In the genomic region with DNA sequence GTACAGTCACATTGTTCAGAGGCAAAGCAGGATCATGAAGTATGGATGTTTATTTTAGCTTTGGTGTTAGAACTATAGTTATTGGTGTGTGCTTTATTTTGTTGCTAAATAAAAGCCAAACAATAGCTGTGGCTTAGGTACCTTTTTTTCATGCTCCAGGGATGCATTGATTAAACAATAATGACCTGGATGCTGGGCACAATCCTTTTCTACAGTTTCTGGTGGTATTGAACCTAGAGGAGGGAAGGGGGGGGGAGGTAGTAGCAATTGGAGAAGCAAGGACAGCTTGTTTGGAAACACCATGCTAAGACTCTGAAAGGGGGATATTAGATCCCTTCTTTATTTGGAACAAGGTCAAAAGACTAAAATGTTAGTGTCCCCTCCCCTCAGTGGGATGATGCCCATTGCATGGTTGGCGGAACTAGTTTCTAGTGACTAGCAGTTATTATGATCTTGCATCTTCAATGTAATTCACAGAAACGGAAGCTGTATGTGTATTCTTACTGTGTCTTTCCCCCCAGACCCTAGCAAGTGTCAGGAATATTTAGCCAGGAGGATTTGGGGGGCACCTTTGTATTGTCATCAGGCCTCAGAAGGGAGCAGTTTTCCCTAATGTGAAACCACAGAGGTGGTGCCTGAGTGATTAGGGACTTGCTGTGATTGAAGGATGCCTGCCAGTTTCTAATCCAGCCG, we compare ENCODE assay signal across 8 mouse cellular contexts. TPM values are rescaled to one million over a fixed set of nuclear protein-coding genes. Genes with fewer than 3 reads are reported as not detected.
DNase-seq lines count a peak whose midpoint lies in the region; ATAC-seq lines count a peak whose summit lies in the region.

No protein-coding gene starts in this region.

- peak overlapping the region; percentile 71 for H3K4me3 ChIP-seq in hindbrain, embryonic 11.5 days (ENCODE audit: low read depth, low read length)
- H3K4me3 ChIP-seq in midbrain, embryonic 15.5 days = peak overlapping the region; percentile 58

- peak overlapping the region; percentile 53 for H3K9ac ChIP-seq in hindbrain, embryonic 11.5 days (ENCODE audit: low read depth, low read length)
- peak overlapping the region; percentile 76 for H3K9ac ChIP-seq in midbrain, embryonic 15.5 days

- peak; percentile 25 for DNase-seq in cerebellum, adult 9-11 months
- peak; percentile 7 to 9 for DNase-seq in cerebellum, postnatal 25 days
- peak; percentile 54 for DNase-seq in hindbrain, embryonic 11.5 days (ENCODE audit: low spot score)
- no peak for DNase-seq in T-cell, adult 2 months (ENCODE audit: low spot score)
- no peak for DNase-seq in Muller cell, postnatal 12 days (ENCODE audit: inconsistent ontology term)

- H3K36me3 ChIP-seq in hindbrain, embryonic 11.5 days (ENCODE audit: control insufficient read depth, insufficient read depth, low read length) = no peaks in the 10 kb centered on the region
- no peaks in the 10 kb centered on the region for H3K36me3 ChIP-seq in midbrain, embryonic 15.5 days (replicated peaks)

- no peak for ATAC-seq in cerebellum, adult (ENCODE audit: insufficient number of reproducible peaks, low FRiP score, low TSS enrichment)
- no peak for ATAC-seq in hindbrain, embryonic 11.5 days (ENCODE audit: low FRiP score)
- ATAC-seq in midbrain, embryonic 15.5 days (replicated peaks) = no peak
- ATAC-seq in megakaryocyte-erythroid progenitor cell, adult 5-6 weeks (replicated peaks; ENCODE audit: low FRiP score, low TSS enrichment, poor library complexity, severe bottlenecking) = no peak

- no peaks in the 10 kb centered on the region for H3K9me3 ChIP-seq in hindbrain, embryonic 11.5 days (ENCODE audit: control insufficient read depth, low read length)
- no peaks in the 10 kb centered on the region for H3K9me3 ChIP-seq in midbrain, embryonic 15.5 days

- H3K4me2 ChIP-seq in hindbrain, embryonic 11.5 days (replicated peaks; ENCODE audit: low read depth, low read length) = peak overlapping the region; percentile 86
- H3K4me2 ChIP-seq in midbrain, embryonic 15.5 days = peak overlapping the region; percentile 81

- H3K27me3 ChIP-seq in hindbrain, embryonic 11.5 days (ENCODE audit: control insufficient read depth, insufficient read depth, low read length) = no peaks in the 10 kb centered on the region
- no peaks in the 10 kb centered on the region for H3K27me3 ChIP-seq in midbrain, embryonic 15.5 days (replicated peaks)

- WGBS in hindbrain, embryonic 11.5 days = 25% methylated on average over 3 of the region's 3 CpGs
- 7% methylated on average over 3 of the region's 3 CpGs for WGBS in midbrain, embryonic 15.5 days

- H3K27ac ChIP-seq in hindbrain, embryonic 11.5 days (ENCODE audit: low read depth, low read length) = peak overlapping the region; percentile 100
- peak overlapping the region; percentile 99 for H3K27ac ChIP-seq in midbrain, embryonic 15.5 days

- 0 out of 2 replicates have a peak, but pooled peaks cover 2% of the 10 kb centered on the region for H3K4me1 ChIP-seq in hindbrain, embryonic 11.5 days (replicated peaks; ENCODE audit: control insufficient read depth, insufficient read depth, low read length)
- H3K4me1 ChIP-seq in midbrain, embryonic 15.5 days = peaks cover 14% of the 10 kb centered on the region

RNA-seq across cellular contexts. Expression of gene Cxxc4, which starts 1.0 kb away (rescaled TPM):
- polyA plus RNA-seq in hindbrain, embryonic 11.5 days (2014; fragmentation: Nextera tagmentation; extraction: Ambion mirVana) = 26.5 and 32.7 TPM in 2 replicates
- 41.1 and 44.8 TPM in 2 replicates for polyA plus RNA-seq in midbrain, embryonic 15.5 days (2015; fragmentation: Nextera tagmentation; extraction: Ambion mirVana)
- total RNA-seq in megakaryocyte-erythroid progenitor cell, adult 5-6 weeks (2014; fragmentation: Nextera tagmentation) = not detected in 2 replicates
- not detected in 2 replicates for total RNA-seq in megakaryocyte-erythroid progenitor cell, adult 5-6 weeks (2017)

Comparison
In these comparisons a context has a peak if more than half of its experiments do, and no peak if none do; other contexts are left out.
1. DNase-seq: peak in cerebellum, adult 9-11 months (single experiment), cerebellum, postnatal 25 days (2 of 2) and hindbrain, embryonic 11.5 days (single experiment); none in T-cell, adult 2 months (single experiment) and Muller cell, postnatal 12 days (single experiment).